Mouse (Mus musculus): ENCODE measurements around the gene Ddx58. TPM values are rescaled to one million over a fixed set of nuclear protein-coding genes. Genes with fewer than 3 reads are reported as not detected.

Ddx58 gene
- polyA plus RNA-seq, 1 experiment from 2014 or later = 3.7 TPM

- WGBS = 91% methylated on average over 5 of the region's 5 CpGs
- H3K36me3 ChIP-seq = peaks cover 5% of the 10 kb centered on the region; the same call in 1 of the 2 replicates
These were observed 81.4 kb downstream of the Ddx58 start for GRCm38 (mm10) chr4:40158224-40158540.

GRCm38 (mm10) chr4:40157500-40158223, 82.0 kb downstream of the Ddx58 start:
- Histone ChIP-seq H3K27me3 (ENCODE audit: low read depth, poor library complexity, severe bottlenecking) (no peaks in the 10 kb centered on the region), H3K36me3 (peaks cover 5% of the 10 kb centered on the region; the same call in 1 of the 2 replicates), H3K4me1 (no peaks in the 10 kb centered on the region), H3K27ac (no peak overlapping the region), H3K4me3 (no peak overlapping the region), H3K9me3 (replicated peaks) (no peaks in the 10 kb centered on the region)
- WGBS = 90% methylated on average over 5 of the region's 5 CpGs
- DNase-seq (ENCODE audit: low spot score) = no peak

More at GRCm38 (mm10) chr4:40158224-40158540, 81.4 kb downstream of the Ddx58 start:
- no peaks in the 10 kb centered on the region for H3K9me3 ChIP-seq (replicated peaks)
- H3K4me1 ChIP-seq = no peaks in the 10 kb centered on the region
- no peak for DNase-seq (ENCODE audit: low spot score)
- no peaks in the 10 kb centered on the region for H3K27me3 ChIP-seq (ENCODE audit: low read depth, poor library complexity, severe bottlenecking)
- no peak overlapping the region for H3K27ac ChIP-seq
- no peak overlapping the region for H3K4me3 ChIP-seq

GRCm38 (mm10) chr4:40156582-40157499, 82.8 kb downstream of the Ddx58 start:
- Histone ChIP-seq H3K4me1 (no peaks in the 10 kb centered on the region), H3K27me3 (ENCODE audit: low read depth, poor library complexity, severe bottlenecking) (no peaks in the 10 kb centered on the region), H3K9me3 (replicated peaks) (no peaks in the 10 kb centered on the region), H3K27ac (no peak overlapping the region), H3K36me3 (peaks cover 5% of the 10 kb centered on the region; the same call in 1 of the 2 replicates), H3K4me3 (no peak overlapping the region)
- no peak for DNase-seq (ENCODE audit: low spot score)
- WGBS = 86% methylated on average over 18 of the region's 18 CpGs

- Histone ChIP-seq H3K4me1 (no peaks in the 10 kb centered on the region), H3K36me3 (peaks cover 5% of the 10 kb centered on the region; the same call in 1 of the 2 replicates), H3K9me3 (replicated peaks) (no peaks in the 10 kb centered on the region), H3K27ac (no peak overlapping the region), H3K4me3 (no peak overlapping the region), H3K27me3 (ENCODE audit: low read depth, poor library complexity, severe bottlenecking) (no peaks in the 10 kb centered on the region)
- WGBS = 75% methylated on average over 2 of the region's 2 CpGs
- DNase-seq (ENCODE audit: low spot score) = no peak
These were observed 83.5 kb downstream of the Ddx58 start for GRCm38 (mm10) chr4:40156153-40156552.

GRCm38 (mm10) chr4:40155467-40155999, 84.1 kb downstream of the Ddx58 start:
- Histone ChIP-seq H3K36me3 (peaks cover under 1% of the 10 kb centered on the region; the same call in 1 of the 2 replicates), H3K9me3 (replicated peaks) (no peaks in the 10 kb centered on the region), H3K27me3 (ENCODE audit: low read depth, poor library complexity, severe bottlenecking) (no peaks in the 10 kb centered on the region), H3K27ac (no peak overlapping the region), H3K4me3 (no peak overlapping the region), H3K4me1 (no peaks in the 10 kb centered on the region)
- WGBS = 94% methylated on average over 13 of the region's 13 CpGs
- no peak for DNase-seq (ENCODE audit: low spot score)

GRCm38 (mm10) chr4:40154751-40155150, 84.9 kb downstream of the Ddx58 start:
- no peaks in the 10 kb centered on the region for H3K9me3 ChIP-seq (replicated peaks)
- WGBS = 84% methylated on average over 4 of the region's 4 CpGs
- no peak for DNase-seq (ENCODE audit: low spot score)
- H3K4me1 ChIP-seq = no peaks in the 10 kb centered on the region
- H3K4me3 ChIP-seq = no peak overlapping the region
- H3K27me3 ChIP-seq (ENCODE audit: low read depth, poor library complexity, severe bottlenecking) = no peaks in the 10 kb centered on the region
- no peaks in the 10 kb centered on the region for H3K36me3 ChIP-seq
- no peak overlapping the region for H3K27ac ChIP-seq

Other genes starting within 250 kb of the Ddx58 start
- 41.8 and 46.2 TPM in 2 replicates for gene Aco1, start 96.7 kb downstream of the Ddx58 start, polyA plus RNA-seq (2016; fragmentation: Nextera tagmentation; extraction: Ambion mirVana)
- 15.6 and 21.5 TPM in 2 replicates for gene Smim27, start 29.8 kb upstream of the Ddx58 start, polyA plus RNA-seq (2016; fragmentation: Nextera tagmentation; extraction: Ambion mirVana)
- gene Topors, start 30.0 kb upstream of the Ddx58 start, polyA plus RNA-seq (2016; fragmentation: Nextera tagmentation; extraction: Ambion mirVana) = 46.7 and 54.3 TPM in 2 replicates
- gene Ndufb6, start 39.6 kb upstream of the Ddx58 start, polyA plus RNA-seq (2016; fragmentation: Nextera tagmentation; extraction: Ambion mirVana) = 321 and 322 TPM in 2 replicates
- 0.20 and 0.21 TPM in 2 replicates for gene Tmem215, start 232.4 kb upstream of the Ddx58 start, polyA plus RNA-seq (2016; fragmentation: Nextera tagmentation; extraction: Ambion mirVana)